Mouse (Mus musculus): ENCODE data around the gene Arhgap32. TPM values are rescaled to one million over a fixed set of nuclear protein-coding genes. Genes with fewer than 3 reads are reported as not detected.

The Arhgap32 gene
- polyA plus RNA-seq, 1 experiment from 2014 or later, result 10.3 TPM

- Histone ChIP-seq H3K4me1 (replicated peaks) (no peaks in the 10 kb centered on the region), H3K27ac (replicated peaks) (no peak overlapping the region), H3K27me3 (no peaks in the 10 kb centered on the region), H3K4me2 (no peak overlapping the region), H3K4me3 (no peak overlapping the region), H3K36me3 (no peaks in the 10 kb centered on the region; the same call in 1 of the 2 replicates), H3K9ac (no peak overlapping the region), H3K9me3 (no peaks in the 10 kb centered on the region)
- no peak for ATAC-seq (ENCODE audit: low read depth)
- 94% methylated on average over 5 of the region's 5 CpGs for WGBS
Measured at GRCm38 (mm10) chr9:32168546-32169137, 52.7 kb downstream of the Arhgap32 start.

DNA sequence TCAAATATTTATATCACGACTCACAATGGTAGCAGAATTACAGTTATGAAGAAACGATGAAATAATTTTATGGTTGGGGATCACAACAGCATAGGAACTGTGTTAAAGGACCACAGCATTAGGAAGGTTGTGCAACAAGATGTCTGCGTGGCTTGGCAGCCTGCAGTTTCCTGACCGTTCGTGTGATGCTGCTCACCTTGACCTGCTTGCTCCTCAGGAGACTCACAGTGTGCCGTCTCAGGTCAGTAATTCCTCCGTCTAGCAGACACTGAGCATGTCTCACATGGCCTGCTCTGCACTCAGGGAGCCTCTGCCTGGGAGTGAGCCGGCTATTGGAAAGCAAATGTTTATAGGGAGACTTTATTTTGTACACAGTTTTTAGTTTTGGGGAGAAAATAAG lies 54.8 kb downstream of the Arhgap32 start:
- Histone ChIP-seq H3K4me2 (no peak overlapping the region), H3K27me3 (no peaks in the 10 kb centered on the region), H3K36me3 (no peaks in the 10 kb centered on the region; the same call in 1 of the 2 replicates), H3K9ac (no peak overlapping the region), H3K4me3 (no peak overlapping the region), H3K4me1 (replicated peaks) (no peaks in the 10 kb centered on the region), H3K9me3 (no peaks in the 10 kb centered on the region), H3K27ac (replicated peaks) (no peak overlapping the region)
- 84% methylated on average over 8 of the region's 8 CpGs for WGBS
- ATAC-seq (ENCODE audit: low read depth), result no peak

- WGBS, result 41% methylated on average over 4 of the region's 4 CpGs
- H3K27me3 ChIP-seq, result no peaks in the 10 kb centered on the region
- ATAC-seq (ENCODE audit: low read depth), result peak; percentile 69; the same call in 1 of the 2 replicates
- no peak overlapping the region for H3K4me3 ChIP-seq
- H3K4me2 ChIP-seq, result no peak overlapping the region
- no peaks in the 10 kb centered on the region for H3K36me3 ChIP-seq
- H3K4me1 ChIP-seq (replicated peaks), result peaks cover 19% of the 10 kb centered on the region
- no peak overlapping the region for H3K27ac ChIP-seq (replicated peaks)
- no peaks in the 10 kb centered on the region for H3K9me3 ChIP-seq
- no peak overlapping the region for H3K9ac ChIP-seq
Measured at GRCm38 (mm10) chr9:32176612-32177011, 60.7 kb downstream of the Arhgap32 start.

DNA sequence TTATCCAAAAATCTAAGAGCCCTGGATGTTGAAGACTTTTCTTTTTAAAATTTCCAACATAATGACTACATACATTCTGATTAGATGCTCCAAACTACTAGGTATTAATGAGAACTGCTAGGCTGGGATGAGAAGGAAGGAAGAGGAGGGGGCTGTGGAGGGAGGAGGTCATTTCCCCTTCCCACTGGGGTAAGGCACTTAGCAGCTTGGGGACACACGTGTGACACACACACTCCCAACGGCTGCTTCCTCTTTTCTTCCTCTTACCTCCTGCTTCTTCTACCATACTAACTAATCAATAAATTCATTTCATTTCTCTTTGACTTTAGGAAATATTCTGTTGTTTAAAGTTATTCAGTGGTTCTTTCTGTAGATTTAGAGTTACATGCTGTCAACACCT lies 65.2 kb downstream of the Arhgap32 start:
- 48% methylated on average over 2 of the region's 2 CpGs for WGBS

GRCm38 (mm10) chr9:32186489-32186888 lies 70.6 kb downstream of the Arhgap32 start:
- no peaks in the 10 kb centered on the region for H3K9me3 ChIP-seq
- H3K9ac ChIP-seq, result no peak overlapping the region
- H3K27ac ChIP-seq (replicated peaks), result no peak overlapping the region
- no peak for ATAC-seq (ENCODE audit: low read depth)
- peaks cover 54% of the 10 kb centered on the region for H3K36me3 ChIP-seq
- no peaks in the 10 kb centered on the region for H3K27me3 ChIP-seq
- H3K4me1 ChIP-seq (replicated peaks), result no peaks in the 10 kb centered on the region
- WGBS, result 94% methylated on average over 2 of the region's 2 CpGs
- H3K4me2 ChIP-seq, result no peak overlapping the region
- H3K4me3 ChIP-seq, result no peak overlapping the region

More for the DNA sequence above, 65.2 kb downstream of the Arhgap32 start:
- Histone ChIP-seq H3K27me3 (no peaks in the 10 kb centered on the region), H3K9ac (no peak overlapping the region), H3K4me3 (no peak overlapping the region), H3K27ac (replicated peaks) (no peak overlapping the region), H3K36me3 (peaks cover 37% of the 10 kb centered on the region), H3K4me2 (no peak overlapping the region), H3K9me3 (no peaks in the 10 kb centered on the region), H3K4me1 (replicated peaks) (peaks cover 16% of the 10 kb centered on the region)
- ATAC-seq (ENCODE audit: low read depth), result no peak

- WGBS, result 35% methylated on average over 5 of the region's 5 CpGs
- ATAC-seq (ENCODE audit: low read depth), result no peak
- H3K4me3 ChIP-seq, result no peak overlapping the region
Measured at GRCm38 (mm10) chr9:32192295-32193073, 76.5 kb downstream of the Arhgap32 start.

GRCm38 (mm10) chr9:32204450-32204990 lies 88.6 kb downstream of the Arhgap32 start:
- 78% methylated on average over 7 of the region's 7 CpGs for WGBS
- Histone ChIP-seq H3K4me2 (no peak overlapping the region), H3K9me3 (no peaks in the 10 kb centered on the region), H3K9ac (no peak overlapping the region), H3K27ac (replicated peaks) (no peak overlapping the region), H3K4me3 (no peak overlapping the region), H3K4me1 (replicated peaks) (no peaks in the 10 kb centered on the region), H3K36me3 (0 out of 2 replicates have a peak, but pooled peaks cover 4% of the 10 kb centered on the region), H3K27me3 (no peaks in the 10 kb centered on the region)
- ATAC-seq (ENCODE audit: low read depth), result no peak

More at GRCm38 (mm10) chr9:32192295-32193073, 76.5 kb downstream of the Arhgap32 start:
- no peaks in the 10 kb centered on the region for H3K27me3 ChIP-seq
- H3K36me3 ChIP-seq, result peaks cover 20% of the 10 kb centered on the region
- H3K4me1 ChIP-seq (replicated peaks), result no peaks in the 10 kb centered on the region
- H3K9me3 ChIP-seq, result no peaks in the 10 kb centered on the region
- no peak overlapping the region for H3K9ac ChIP-seq
- H3K4me2 ChIP-seq, result no peak overlapping the region
- H3K27ac ChIP-seq (replicated peaks), result no peak overlapping the region

- H3K9ac ChIP-seq, result no peak overlapping the region
- ATAC-seq (ENCODE audit: low read depth), result no peak
- H3K4me3 ChIP-seq, result no peak overlapping the region
- no peaks in the 10 kb centered on the region for H3K9me3 ChIP-seq
- no peaks in the 10 kb centered on the region for H3K27me3 ChIP-seq
- no peak overlapping the region for H3K4me2 ChIP-seq
- 95% methylated on average over 8 of the region's 8 CpGs for WGBS
- no peaks in the 10 kb centered on the region for H3K36me3 ChIP-seq
- no peaks in the 10 kb centered on the region for H3K4me1 ChIP-seq (replicated peaks)
- H3K27ac ChIP-seq (replicated peaks), result no peak overlapping the region
Measured at GRCm38 (mm10) chr9:32207133-32207532, 91.2 kb downstream of the Arhgap32 start.

DNA sequence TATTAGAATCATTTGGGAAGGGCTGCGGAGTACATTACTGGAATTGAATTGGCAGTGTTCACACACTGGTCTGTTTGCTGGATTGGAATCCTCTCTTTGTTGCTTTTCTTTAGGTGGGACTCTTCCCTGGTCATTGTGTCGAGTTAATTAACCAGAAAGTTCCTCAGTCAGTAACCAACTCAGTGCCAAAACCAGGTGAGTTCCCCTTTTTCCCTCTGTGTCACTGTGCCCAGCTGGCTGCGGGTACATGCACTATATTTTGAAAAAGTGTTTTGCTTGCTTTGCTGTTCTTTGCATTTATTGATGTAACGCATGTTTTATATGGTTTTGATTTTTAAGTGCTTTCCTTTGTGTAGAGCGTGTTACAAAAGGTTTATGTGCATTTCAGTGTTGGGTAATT lies 92.1 kb downstream of the Arhgap32 start:
- Histone ChIP-seq H3K9ac (no peak overlapping the region), H3K9me3 (no peaks in the 10 kb centered on the region), H3K4me2 (no peak overlapping the region), H3K4me3 (no peak overlapping the region), H3K4me1 (replicated peaks) (no peaks in the 10 kb centered on the region), H3K36me3 (no peaks in the 10 kb centered on the region), H3K27ac (replicated peaks) (no peak overlapping the region), H3K27me3 (no peaks in the 10 kb centered on the region)
- no peak for ATAC-seq (ENCODE audit: low read depth)
- 88% methylated on average over 5 of the region's 5 CpGs for WGBS

DNA sequence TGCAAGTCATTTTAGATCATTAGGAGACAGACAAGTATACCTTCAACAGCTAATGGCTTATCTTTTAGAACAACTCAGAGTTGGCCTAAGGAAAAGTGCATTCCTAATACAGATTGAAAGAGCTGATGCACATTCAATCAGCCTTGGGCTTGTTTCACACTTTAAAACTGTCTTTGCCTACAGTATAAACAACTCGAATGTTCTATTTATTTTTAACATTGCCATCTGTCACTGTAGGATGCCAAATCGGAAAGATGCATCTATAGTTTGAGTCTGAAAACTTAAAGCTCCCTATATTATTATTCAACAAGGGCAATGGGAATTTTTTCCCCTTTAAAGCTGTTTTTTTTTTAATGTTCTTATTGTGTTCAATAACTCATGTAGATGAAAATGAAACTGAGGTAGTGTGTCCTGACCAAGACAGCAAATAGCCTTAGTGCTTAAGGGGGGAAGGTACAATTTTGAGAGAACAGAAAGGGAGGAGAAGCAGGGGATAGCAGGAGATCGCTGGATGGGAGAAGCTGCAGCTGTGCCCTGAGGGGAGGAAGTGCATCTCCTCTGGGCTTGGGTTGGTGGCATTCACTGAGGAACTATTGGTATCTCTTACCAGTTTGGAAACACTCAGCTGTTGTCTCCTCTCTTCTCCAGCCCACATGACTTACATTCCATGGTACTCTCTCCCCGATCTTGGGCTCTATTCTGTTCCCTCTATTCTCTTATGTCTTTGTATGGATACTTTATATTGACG lies 101.1 kb downstream of the Arhgap32 start:
- no peak overlapping the region for H3K4me2 ChIP-seq
- WGBS, result 88% methylated on average over 5 of the region's 5 CpGs

GRCm38 (mm10) chr9:32219400-32219799 lies 103.5 kb downstream of the Arhgap32 start:
- H3K9ac ChIP-seq, result no peak overlapping the region
- H3K9me3 ChIP-seq, result no peaks in the 10 kb centered on the region
- no peak for ATAC-seq (ENCODE audit: low read depth)
- H3K27ac ChIP-seq (replicated peaks), result no peak overlapping the region
- 81% methylated on average over 4 of the region's 4 CpGs for WGBS
- no peak overlapping the region for H3K4me2 ChIP-seq
- H3K36me3 ChIP-seq, result no peaks in the 10 kb centered on the region
- peaks cover 18% of the 10 kb centered on the region for H3K4me1 ChIP-seq (replicated peaks)
- no peak overlapping the region for H3K4me3 ChIP-seq
- no peaks in the 10 kb centered on the region for H3K27me3 ChIP-seq

More for the DNA sequence above, 101.1 kb downstream of the Arhgap32 start:
- H3K4me3 ChIP-seq, result no peak overlapping the region
- no peaks in the 10 kb centered on the region for H3K4me1 ChIP-seq (replicated peaks)
- H3K27ac ChIP-seq (replicated peaks), result no peak overlapping the region
- H3K9me3 ChIP-seq, result no peaks in the 10 kb centered on the region
- no peak for ATAC-seq (ENCODE audit: low read depth)
- H3K9ac ChIP-seq, result no peak overlapping the region
- no peaks in the 10 kb centered on the region for H3K36me3 ChIP-seq
- no peaks in the 10 kb centered on the region for H3K27me3 ChIP-seq

- Histone ChIP-seq H3K27me3 (no peaks in the 10 kb centered on the region), H3K9me3 (no peaks in the 10 kb centered on the region), H3K4me1 (replicated peaks) (peaks cover 18% of the 10 kb centered on the region), H3K4me2 (no peak overlapping the region), H3K4me3 (no peak overlapping the region), H3K36me3 (no peaks in the 10 kb centered on the region), H3K27ac (replicated peaks) (no peak overlapping the region), H3K9ac (no peak overlapping the region)
- no peak for ATAC-seq (ENCODE audit: low read depth)
- 83% methylated on average over 4 of the region's 4 CpGs for WGBS
Measured at GRCm38 (mm10) chr9:32222184-32222583, 106.2 kb downstream of the Arhgap32 start.

All from neural tube, embryonic 13.5 days (tissue).